Mouse (Mus musculus) limb, embryonic 11.5 days (tissue): ENCODE data around the gene Col4a3. TPM values are rescaled to one million over a fixed set of nuclear protein-coding genes. Genes with fewer than 3 reads are reported as not detected.

ENCODE experiments used
- ATAC-seq: fragments of 200-750 bp; cut with Nextera tagmentation; 2 replicates; pipeline ENCODE4 v1.8.0; 2017; ENCODE audit warnings: low read depth; ENCODE audit not compliant: insufficient number of reproducible peaks, low FRiP score, low TSS enrichment
- DNase-seq: peaks from one replicate; pipeline ENCODE4 v3.0.0-alpha.2; 2015; ENCODE audit warnings: low spot score
- H3K27ac ChIP-seq: fragments of 300-500 bp; sonication (generic); replicated peaks from 2 replicates; pipeline ENCODE4 v1.5.1; 2014; ENCODE audit warnings: low read depth, mild to moderate bottlenecking, low read length
- H3K27me3 ChIP-seq: fragments of 300-500 bp; sonication (generic); 2 replicates; pipeline ENCODE4 v1.6.1; 2014; ENCODE audit warnings: mild to moderate bottlenecking, low read length, mixed read lengths; ENCODE audit not compliant: control insufficient read depth, insufficient read depth
- H3K36me3 ChIP-seq: fragments of 300-500 bp; sonication (generic); 2 replicates; pipeline ENCODE4 v1.6.1; 2014; ENCODE audit warnings: mild to moderate bottlenecking, low read length, moderate library complexity, mixed read lengths; ENCODE audit not compliant: control insufficient read depth, insufficient read depth
- H3K4me1 ChIP-seq: fragments of 300-500 bp; sonication (generic); 2 replicates; pipeline ENCODE4 v1.6.1; 2014; ENCODE audit warnings: low read length, mixed read lengths; ENCODE audit not compliant: control insufficient read depth, insufficient read depth
- H3K4me2 ChIP-seq: fragments of 300-500 bp; sonication (generic); 2 replicates; pipeline ENCODE4 v1.6.1; 2014; ENCODE audit warnings: low read depth, mild to moderate bottlenecking, moderate library complexity; ENCODE audit not compliant: severe bottlenecking
- H3K4me3 ChIP-seq: fragments of 300-500 bp; sonication (generic); 2 replicates; pipeline ENCODE4 v1.5.1; 2014; ENCODE audit warnings: low read depth, low read length
- H3K9ac ChIP-seq: fragments of 300-500 bp; sonication (generic); 2 replicates; pipeline ENCODE4 v1.6.1; 2014; ENCODE audit warnings: mild to moderate bottlenecking, low read length
- H3K9me3 ChIP-seq: fragments of 300-500 bp; sonication (generic); 2 replicates; pipeline ENCODE4 v1.6.1; 2016; ENCODE audit warnings: low read length; ENCODE audit not compliant: control insufficient read depth
- WGBS: fragments of 180-500 bp; shearing (Covaris S2); extraction: QIAGEN DNeasy Blood & Tissue Kit; methylation state at CpG from one replicate; pipeline ENCODE4 v1.1.7; 2014; 5-methylcytosine and 5-hydroxymethylcytosine counted together
- polyA plus RNA-seq: library from polyadenylated mRNA; unstranded; fragments of >200 nt; fragmentation: Nextera tagmentation; extraction: Ambion mirVana; gene quantifications from 2 replicates; pipeline ENCODE4 v1.2.1, GENCODE M21; 2014

Gene Col4a3
- polyA plus RNA-seq, 1 experiment from 2014 or later, result 0.03 TPM

DNA sequence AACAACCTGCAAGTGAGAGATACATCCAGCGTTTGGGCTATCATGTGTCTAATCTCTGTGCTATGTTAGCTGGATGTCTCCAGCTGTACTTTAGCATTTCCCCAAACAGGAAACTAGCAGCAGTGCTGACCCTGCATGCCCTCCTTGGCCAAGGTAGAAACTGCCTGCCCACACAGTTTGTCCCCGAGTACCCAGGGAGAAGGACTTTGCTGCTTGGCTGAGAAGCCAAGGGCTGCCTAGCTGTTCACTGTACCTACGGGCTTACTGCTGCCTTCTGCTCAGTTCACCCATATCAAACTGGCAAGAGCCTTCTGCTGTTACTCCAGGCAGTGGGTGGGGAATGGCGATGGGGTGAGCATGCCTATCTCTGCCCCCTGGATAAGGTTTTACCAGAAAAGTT is 3.5 kb downstream of the Col4a3 start:
- WGBS, result 79% methylated on average over 4 of the region's 4 CpGs
- no peak overlapping the region for H3K4me2 ChIP-seq
- no peaks in the 10 kb centered on the region for H3K4me1 ChIP-seq
- H3K27me3 ChIP-seq, result peaks cover 17% of the 10 kb centered on the region
- DNase-seq, result no peak
- H3K9ac ChIP-seq, result no peak overlapping the region
- no peak overlapping the region for H3K27ac ChIP-seq
- H3K4me3 ChIP-seq, result no peak overlapping the region
- H3K36me3 ChIP-seq, result no peaks in the 10 kb centered on the region
- no peaks in the 10 kb centered on the region for H3K9me3 ChIP-seq
- no peak for ATAC-seq

DNA sequence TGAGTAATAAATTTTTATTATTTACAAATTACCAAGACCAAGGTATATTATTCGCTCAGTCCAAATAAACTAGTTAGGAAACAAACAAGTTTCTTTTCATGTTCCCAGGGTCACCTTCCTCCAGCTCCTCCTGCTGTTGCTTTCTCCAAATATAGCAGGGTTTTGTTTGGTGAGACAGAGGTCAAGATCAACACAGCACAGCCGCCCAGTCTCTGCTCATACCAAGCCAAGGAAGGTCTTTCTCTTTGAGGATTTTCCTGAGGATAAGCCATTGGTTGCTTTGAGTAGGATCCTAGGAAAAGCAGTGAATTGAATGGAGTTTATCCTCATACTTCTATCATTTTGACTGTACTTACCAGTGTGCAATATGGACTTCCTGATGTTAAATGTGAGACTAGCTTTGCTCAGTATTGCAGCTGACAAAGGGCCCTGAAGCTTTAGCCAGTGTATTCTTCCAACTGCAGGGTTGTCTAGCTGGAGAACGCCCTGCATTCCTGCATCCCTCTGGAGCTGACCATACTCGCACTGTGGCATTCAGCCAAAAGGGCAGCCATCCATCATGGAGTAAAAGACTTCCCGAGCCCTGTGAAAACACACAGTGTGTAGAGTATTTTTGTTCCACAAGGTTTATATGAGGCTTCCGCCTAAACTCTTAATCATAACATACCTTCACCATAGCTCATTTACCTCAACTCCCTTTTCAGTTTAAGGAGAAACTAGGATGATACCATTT is 10.3 kb downstream of the Col4a3 start:
- ATAC-seq, result no peak
- 64% methylated on average over 6 of the region's 6 CpGs for WGBS

DNA sequence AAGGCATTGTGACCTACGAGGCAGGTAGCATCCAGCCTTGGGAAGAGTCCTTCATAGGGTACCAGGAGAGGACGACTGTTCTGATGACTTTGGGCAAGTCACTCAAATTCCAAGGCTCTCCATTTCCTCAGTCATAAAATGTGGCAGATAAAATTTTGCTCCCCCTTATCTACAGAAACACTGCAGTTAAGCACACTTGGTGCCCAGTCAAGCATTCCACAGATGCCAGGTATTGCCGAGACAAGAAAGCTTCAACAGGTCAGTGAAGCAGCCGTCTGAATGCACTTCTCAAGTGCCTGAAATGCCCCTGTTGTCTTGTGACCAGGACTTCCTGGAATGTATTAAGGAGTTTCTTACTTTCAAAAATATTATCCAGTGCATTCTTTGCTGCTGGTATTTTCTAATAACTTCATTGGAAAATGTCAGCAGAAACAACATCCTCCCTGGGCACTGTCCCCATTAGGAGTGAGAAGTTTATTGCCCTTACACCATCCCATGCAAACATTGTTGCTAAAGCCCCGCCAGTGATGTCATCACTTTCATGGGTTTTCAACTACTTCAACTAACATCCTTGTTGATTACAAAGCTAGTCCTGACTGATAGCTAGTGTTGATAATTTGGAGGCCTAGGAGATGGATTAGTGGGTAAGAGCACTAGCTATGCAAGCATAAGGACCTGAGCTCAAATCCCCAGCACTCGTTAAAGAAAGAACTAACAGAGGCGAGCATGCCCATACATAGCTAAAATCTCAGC is 16.7 kb downstream of the Col4a3 start:
- H3K27me3 ChIP-seq, result no peaks in the 10 kb centered on the region
- no peak for ATAC-seq
- no peak overlapping the region for H3K9ac ChIP-seq
- H3K9me3 ChIP-seq, result no peaks in the 10 kb centered on the region
- no peaks in the 10 kb centered on the region for H3K36me3 ChIP-seq
- no peak overlapping the region for H3K4me3 ChIP-seq
- H3K4me1 ChIP-seq, result no peaks in the 10 kb centered on the region
- no peak overlapping the region for H3K27ac ChIP-seq
- DNase-seq, result no peak
- no peak overlapping the region for H3K4me2 ChIP-seq
- WGBS, result 78% methylated on average over 7 of the region's 7 CpGs

More for the DNA sequence above, 10.3 kb downstream of the Col4a3 start:
- Histone ChIP-seq H3K27ac (no peak overlapping the region), H3K36me3 (no peaks in the 10 kb centered on the region), H3K4me1 (no peaks in the 10 kb centered on the region), H3K27me3 (no peaks in the 10 kb centered on the region), H3K9ac (no peak overlapping the region), H3K4me3 (no peak overlapping the region), H3K4me2 (no peak overlapping the region), H3K9me3 (no peaks in the 10 kb centered on the region)
- no peak for DNase-seq

DNA sequence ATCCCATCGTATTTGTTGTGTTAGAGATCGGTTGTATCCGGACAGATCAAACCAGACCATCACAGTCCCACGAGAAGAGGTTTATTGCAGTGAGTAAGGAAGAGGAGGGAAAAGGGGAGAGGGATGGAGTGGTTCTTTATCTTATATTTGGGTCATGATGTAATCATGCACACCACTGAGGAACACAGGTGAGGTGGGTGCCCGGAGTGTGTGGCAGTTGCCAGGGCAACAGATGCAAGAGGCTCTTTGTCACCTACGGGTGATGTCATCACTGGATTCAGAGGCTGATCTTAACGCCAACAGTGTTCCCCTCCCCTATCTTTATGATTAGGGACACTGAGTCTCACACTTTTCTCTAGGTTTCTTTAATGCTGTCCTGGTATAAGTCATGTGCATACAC is 18.6 kb downstream of the Col4a3 start:
- WGBS, result 94% methylated on average over 7 of the region's 7 CpGs
- Histone ChIP-seq H3K4me1 (no peaks in the 10 kb centered on the region), H3K36me3 (no peaks in the 10 kb centered on the region)

DNA sequence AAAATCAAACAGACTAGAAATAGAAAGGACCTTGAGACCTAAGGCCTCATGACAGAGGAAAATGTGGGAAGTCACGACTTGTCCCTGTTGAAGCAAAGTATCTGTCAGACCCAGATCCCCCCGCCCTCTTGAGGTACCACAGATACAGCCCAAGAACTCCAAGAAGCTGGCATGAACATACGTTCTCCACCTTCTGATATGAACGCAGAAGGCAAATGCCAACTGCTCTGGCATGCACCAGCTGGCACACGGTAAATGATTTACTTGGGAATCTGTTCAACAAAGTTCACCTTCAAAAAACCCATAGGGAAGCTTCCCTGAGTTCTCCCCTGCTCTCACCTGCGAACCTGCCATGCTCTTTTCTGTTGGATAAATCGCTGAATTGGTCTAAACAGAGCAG is 19.1 kb downstream of the Col4a3 start:
- no peak for DNase-seq
- Histone ChIP-seq H3K4me2 (no peak overlapping the region), H3K36me3 (no peaks in the 10 kb centered on the region), H3K4me3 (no peak overlapping the region), H3K4me1 (no peaks in the 10 kb centered on the region), H3K9me3 (no peaks in the 10 kb centered on the region), H3K27me3 (no peaks in the 10 kb centered on the region), H3K9ac (no peak overlapping the region), H3K27ac (no peak overlapping the region)
- 92% methylated on average over 7 of the region's 7 CpGs for WGBS
- no peak for ATAC-seq

More for the DNA sequence above, 18.6 kb downstream of the Col4a3 start:
- Histone ChIP-seq H3K4me3 (no peak overlapping the region), H3K27me3 (no peaks in the 10 kb centered on the region), H3K4me2 (no peak overlapping the region), H3K9ac (no peak overlapping the region), H3K9me3 (no peaks in the 10 kb centered on the region), H3K27ac (no peak overlapping the region)
- no peak for ATAC-seq
- no peak for DNase-seq

DNA sequence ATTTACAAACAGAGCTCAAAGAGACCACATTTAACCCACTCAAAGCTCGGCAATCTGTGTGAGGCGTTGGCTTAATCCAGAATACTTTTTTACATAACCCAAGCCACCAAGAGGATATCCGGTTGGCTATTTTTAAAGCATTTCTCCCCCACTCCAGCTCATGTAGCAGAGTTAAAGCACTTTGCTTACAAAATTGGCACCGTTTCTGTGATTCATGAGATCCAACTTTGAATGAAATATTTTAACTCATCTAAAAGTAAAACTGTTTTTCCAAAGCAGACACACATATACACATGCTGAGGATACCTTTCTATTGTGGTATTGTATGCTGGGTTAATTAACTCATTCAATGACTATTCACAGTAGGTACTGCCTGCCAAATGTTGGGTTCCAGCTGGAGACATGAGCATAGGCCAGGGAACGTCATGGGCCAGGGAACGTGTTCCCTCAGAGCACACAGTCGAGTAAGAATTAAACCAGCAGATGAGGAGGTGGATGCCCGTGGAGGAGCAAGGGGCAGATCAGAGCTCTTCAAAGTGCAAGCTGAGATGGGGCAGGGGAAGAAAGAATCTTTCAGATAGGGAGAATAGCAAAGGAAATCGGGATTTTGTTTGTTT is 22.0 kb downstream of the Col4a3 start:
- Histone ChIP-seq H3K4me2 (no peak overlapping the region), H3K4me1 (no peaks in the 10 kb centered on the region), H3K9me3 (no peaks in the 10 kb centered on the region), H3K27me3 (no peaks in the 10 kb centered on the region), H3K9ac (no peak overlapping the region), H3K4me3 (no peak overlapping the region), H3K27ac (no peak overlapping the region), H3K36me3 (no peaks in the 10 kb centered on the region)
- ATAC-seq (no peak), DNase-seq (no peak)
- 86% methylated on average over 9 of the region's 9 CpGs for WGBS

DNA sequence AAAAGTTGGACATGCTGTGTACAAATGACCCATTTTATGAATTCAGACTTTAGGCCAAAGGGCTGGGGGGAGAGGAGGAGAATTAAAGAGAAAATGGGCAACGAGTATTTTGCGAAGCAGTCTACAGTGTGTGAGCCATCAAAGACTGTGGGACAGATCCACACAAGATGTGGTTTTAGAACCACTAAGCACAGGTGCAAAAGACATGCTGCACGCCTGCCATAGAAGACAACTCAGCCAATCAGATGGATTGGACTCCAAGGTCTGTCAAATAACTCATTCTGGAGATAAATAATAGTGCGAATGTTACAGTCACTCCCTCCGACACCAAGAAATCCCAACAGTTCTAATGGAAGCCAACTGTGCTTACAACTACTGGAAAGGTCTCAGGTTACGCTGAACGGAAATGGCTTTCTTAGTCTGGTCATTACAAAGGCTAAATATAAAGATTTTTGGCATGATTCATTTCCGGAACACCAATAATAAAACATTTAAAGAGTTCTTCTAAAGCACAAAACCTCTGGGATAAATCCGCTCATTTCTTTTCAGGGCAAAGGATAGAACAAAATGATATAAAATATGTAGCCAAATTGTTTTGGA is 25.4 kb downstream of the Col4a3 start:
- Histone ChIP-seq H3K9ac (no peak overlapping the region), H3K4me3 (no peak overlapping the region), H3K27me3 (no peaks in the 10 kb centered on the region), H3K4me2 (no peak overlapping the region), H3K4me1 (no peaks in the 10 kb centered on the region), H3K9me3 (no peaks in the 10 kb centered on the region), H3K36me3 (no peaks in the 10 kb centered on the region), H3K27ac (no peak overlapping the region)
- ATAC-seq (no peak), DNase-seq (no peak)
- 63% methylated on average over 9 of the region's 9 CpGs for WGBS

DNA sequence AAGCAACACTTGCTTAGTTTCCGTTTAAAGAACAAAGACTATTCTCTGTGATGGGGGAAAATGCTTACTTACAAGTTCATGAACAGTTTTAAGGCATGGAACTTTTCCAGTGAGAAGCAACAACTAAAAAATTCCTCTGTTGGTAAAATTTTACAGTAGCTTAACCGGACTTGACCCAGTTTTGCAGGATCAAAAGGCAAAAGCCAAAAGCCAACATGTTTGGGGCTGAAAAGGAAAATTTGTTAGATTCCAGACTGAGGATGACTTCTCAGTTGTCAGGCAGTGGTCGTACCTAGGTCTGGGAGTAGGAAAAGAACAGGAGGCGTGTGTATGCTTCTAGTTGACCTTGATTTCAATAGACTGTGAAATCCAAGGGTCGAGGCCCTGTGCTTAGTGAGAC is 31.3 kb downstream of the Col4a3 start:
- DNase-seq, result no peak
- no peak for ATAC-seq
- H3K27me3 ChIP-seq, result no peaks in the 10 kb centered on the region
- no peak overlapping the region for H3K4me2 ChIP-seq
- H3K9ac ChIP-seq, result no peak overlapping the region
- no peaks in the 10 kb centered on the region for H3K9me3 ChIP-seq
- WGBS, result 72% methylated on average over 5 of the region's 5 CpGs
- H3K36me3 ChIP-seq, result no peaks in the 10 kb centered on the region
- H3K4me1 ChIP-seq, result no peaks in the 10 kb centered on the region
- H3K27ac ChIP-seq, result no peak overlapping the region
- no peak overlapping the region for H3K4me3 ChIP-seq
